Mouse (Mus musculus) monocyte, adult 2 months (primary cell): ENCODE measurements around the gene Wdr95.

ENCODE experiments used
- DNase-seq, 2 experiments: peaks; one replicate each; pipeline ENCODE4 v3.0.0; 2022; ENCODE audit warnings: low spot score in 2 of 2, low read depth in 1 of 2

Wdr95 gene

DNA sequence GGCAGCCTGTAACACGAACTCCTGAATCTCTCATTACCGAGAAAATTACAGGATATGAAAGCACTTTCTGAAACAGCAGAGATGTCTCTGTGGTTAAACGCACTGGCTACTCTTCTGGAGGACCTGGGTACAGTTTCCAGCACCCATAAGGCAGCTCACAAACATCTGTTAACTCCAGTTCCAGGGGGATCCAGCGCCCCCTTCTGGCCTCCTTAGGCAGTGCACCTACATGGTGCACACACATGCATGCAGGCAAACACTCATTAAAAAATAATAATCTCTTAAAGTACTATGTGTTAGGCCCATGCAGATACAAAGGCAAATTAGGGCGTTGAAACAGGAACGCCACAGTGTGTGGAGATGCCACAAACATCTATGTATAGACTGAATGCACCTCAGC, 132.9 kb downstream of the Wdr95 start:
- DNase-seq = no peak
